Mouse (Mus musculus): ENCODE data around the gene Tufm.

The Tufm gene

DNA sequence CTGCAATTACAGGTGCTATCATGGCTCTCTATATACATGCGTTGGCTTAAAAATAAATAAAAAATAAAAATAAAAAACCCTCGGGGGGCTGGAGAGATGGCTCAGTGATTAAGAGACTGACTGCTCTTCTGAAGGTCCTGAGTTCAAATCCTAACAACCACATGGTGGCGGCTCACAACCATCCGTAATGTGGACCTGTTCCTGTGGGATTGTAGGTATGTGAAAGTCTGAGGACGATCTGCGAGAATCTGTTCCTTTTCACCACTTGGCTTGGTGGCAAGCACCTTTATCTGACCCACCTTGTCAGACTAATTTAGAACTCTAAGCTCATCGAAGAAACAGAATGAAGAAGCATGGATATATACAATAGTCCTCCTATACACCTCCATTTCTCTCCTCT, 12.3 kb downstream of the Tufm start:
- no peak for DNase-seq (ENCODE audit: low read depth)

DNA sequence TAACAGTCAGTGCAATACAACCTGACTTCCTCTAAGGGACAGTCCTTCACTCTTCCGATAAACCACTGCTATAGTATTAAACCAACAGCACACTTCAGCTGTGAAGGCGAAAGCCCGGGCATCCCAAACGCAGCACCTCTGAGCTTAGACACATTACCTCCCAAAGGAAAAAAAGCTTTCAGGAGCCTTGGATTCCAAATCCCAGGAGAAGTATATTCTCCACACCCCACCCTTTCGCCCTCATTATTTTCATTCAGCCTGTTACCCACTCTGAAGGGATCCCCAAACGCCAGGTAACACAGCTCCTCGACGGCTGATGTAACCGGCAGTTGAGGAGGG, 14.5 kb downstream of the Tufm start:
- DNase-seq (ENCODE audit: low read depth): no peak

DNA sequence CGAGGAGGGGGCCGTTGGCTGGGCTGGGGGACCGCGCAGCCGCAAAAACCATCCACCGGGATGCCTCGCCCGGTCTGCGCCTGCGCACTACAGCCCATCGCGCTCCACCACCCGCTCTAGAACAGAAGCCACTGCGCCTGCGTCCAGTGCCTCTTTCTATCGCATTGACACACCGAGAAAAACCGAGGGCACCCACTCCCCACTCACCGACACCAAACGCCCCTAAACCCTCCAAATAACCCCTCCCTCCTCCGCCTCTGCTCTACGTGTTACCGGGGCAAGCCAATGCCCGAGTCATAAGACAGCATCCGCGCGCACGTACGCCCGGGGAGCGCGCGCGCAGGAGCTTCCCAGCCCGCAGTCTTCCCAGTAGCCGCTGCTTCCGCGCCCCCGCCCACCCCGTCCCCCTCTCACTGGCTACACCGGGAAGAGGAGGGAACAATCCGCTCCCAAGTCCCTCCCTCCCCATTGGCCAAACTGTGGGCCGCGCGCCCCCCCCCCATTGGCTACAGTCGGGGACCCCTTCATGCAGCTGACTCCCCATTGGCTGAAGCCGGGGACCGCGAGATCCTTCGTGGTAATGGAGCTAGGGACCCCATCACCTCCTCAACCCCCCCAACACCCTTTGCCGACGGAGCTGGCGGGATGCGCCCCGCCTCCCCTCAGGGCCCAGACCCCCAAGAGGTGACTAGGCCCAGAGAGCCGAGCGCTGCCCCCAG, 15.0 kb downstream of the Tufm start:
- DNase-seq (ENCODE audit: low read depth): peak; percentile 98

DNA sequence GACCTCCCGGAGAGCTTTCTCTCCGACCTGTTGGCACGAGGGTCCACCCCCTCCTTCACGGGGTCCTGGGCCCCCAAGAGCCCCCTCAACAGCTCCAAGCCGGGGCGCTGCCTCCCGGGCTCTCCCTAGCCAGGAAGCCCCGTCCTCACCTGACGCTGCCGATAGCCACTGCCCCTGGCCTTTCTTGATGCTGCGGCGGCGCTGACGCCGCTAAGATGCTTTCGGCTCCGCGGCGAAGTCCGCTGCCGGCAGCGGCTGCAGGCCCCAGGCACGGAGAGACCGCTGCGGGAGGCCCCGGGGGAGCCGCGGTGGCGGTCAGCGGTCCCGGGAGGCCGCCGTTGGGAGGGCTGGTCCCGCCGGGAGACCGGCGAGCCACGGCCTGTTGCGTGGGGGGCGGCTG, 15.6 kb downstream of the Tufm start:
- no peak for DNase-seq (ENCODE audit: low read depth)

- DNase-seq (ENCODE audit: low read depth): peak; percentile 99
These were observed 16.2 kb downstream of the Tufm start, which contains the start of gene Atxn2l for GRCm38 (mm10) chr7:126503273-126503878. Gene Atxn2l, minus strand, starts transcription at chr7:126503437.

DNA sequence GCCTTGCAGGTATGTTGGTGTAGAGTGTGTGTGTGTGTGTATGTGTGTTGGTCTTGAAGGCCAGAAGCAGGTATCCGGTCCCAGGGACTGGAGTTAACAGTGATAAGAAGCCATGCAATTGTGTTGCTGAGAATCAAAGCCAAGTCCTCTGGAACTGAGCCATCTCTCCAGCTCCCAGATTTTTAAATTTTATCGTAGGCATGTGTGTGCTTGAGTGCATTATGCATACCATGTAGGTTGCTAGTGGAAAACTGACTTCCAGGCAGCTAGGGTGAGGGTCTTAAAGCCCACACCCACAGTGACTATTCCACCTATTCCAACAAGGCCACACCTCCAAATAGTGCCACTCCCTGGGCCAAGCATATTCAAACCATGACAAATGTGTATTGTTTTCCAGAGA, 17.8 kb downstream of the Tufm start:
- no peak for DNase-seq (ENCODE audit: low read depth)

GRCm38 (mm10) chr7:126507126-126507778, 20.1 kb downstream of the Tufm start:
- DNase-seq (ENCODE audit: low read depth): no peak

- DNase-seq (ENCODE audit: low read depth): peak; percentile 56
These were observed 24.1 kb downstream of the Tufm start for GRCm38 (mm10) chr7:126511287-126511686.

- no peak for DNase-seq (ENCODE audit: low read depth)
These were observed 31.2 kb downstream of the Tufm start for GRCm38 (mm10) chr7:126518261-126518941.

DNA sequence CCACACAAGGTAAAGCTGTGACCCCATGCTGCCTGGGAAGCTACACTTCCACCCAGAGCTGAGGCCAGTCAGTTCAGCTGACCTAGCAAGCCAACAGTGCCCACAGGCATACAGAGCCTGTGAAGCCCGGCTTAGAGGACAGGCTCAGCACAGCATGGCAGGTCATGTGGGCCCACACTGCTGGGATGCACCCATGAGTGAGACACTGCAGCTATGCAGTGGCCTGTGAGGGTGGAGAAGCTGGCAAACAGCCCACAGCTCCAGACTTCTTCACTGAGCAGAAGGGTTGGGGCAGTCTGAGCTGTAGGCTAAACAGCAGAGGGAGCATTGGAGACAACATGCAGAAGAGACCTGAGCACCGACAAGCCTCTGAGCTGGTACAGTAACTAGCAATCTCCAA, 32.4 kb downstream of the Tufm start:
- no peak for DNase-seq (ENCODE audit: low read depth)

- DNase-seq (ENCODE audit: low read depth): no peak
These were observed 36.2 kb downstream of the Tufm start for GRCm38 (mm10) chr7:126523316-126523715.

DNA sequence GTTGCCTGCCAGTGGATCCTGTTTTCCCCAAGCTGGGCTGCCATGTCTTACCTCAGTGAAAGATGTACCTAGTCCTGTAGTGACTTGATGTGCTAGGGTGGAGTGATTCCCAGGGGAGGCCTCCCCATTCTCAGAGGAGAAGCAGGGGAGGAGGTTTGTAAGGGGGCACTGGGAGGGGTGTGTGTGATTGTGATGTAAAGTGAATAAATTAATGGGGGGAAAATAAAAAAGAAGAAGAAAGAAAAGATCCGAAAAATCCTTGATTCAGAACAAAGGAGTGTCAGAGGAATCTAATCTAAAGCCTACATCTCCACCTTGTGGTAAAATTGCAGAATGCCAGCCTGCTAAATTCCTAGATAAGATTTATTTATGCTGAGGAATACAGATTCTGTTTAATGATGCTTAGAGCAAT, 41.0 kb downstream of the Tufm start:
- peak; percentile 76 for DNase-seq (ENCODE audit: low read depth)

DNA sequence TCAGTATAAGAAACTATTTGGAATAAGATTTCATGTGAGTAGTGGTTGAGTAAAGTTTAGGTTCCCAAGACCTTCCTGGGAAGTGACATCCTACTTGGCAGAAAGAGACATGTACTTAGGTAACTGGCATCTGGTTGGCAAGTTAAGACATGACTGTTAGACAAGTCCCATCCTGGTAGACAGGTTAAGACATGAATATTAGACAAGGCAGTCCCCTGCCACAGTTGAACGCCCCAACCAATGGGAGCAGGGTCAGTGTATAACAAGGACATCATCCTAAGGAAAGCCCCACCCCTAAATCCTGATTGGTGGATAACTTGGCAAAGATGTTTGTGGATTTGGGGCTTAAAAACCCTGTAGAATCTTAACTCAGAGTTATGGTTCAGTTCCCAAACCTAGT, 46.3 kb downstream of the Tufm start:
- DNase-seq (ENCODE audit: low read depth): no peak

DNA sequence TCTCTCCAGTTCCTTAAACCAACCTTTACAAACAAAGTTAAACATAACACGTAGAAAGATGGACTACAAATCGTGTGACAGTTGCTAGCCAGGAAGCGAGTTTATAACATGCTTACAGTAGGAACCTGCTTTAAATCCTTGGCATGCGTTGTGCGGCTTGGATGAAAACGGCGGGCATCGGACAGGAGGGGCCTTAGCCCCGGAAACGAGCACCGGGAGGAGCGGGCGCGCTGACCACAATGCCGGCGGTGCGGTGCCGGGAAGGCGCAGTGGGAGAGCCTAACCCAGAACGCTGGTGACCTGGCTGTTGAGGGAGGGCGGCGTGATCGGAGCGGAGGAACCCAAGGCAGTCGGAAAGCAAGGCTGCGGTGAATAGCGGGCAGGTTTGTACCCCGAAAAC, 48.6 kb downstream of the Tufm start:
- DNase-seq (ENCODE audit: low read depth): no peak

GRCm38 (mm10) chr7:126536466-126536865, 49.3 kb downstream of the Tufm start:
- DNase-seq (ENCODE audit: low read depth): no peak

- DNase-seq (ENCODE audit: low read depth): peak; percentile 66
These were observed 50.8 kb downstream of the Tufm start for GRCm38 (mm10) chr7:126537820-126538585.
